Mouse (Mus musculus) lung, postnatal 25 days (tissue): ENCODE data around the gene Ralgds.
A peak's percentile ranks its signal among the peaks of the same experiment; 100 is the strongest.

Experiments used
- DNase-seq: peaks from one replicate; pipeline ENCODE4 v3.0.0; 2022; ENCODE audit warnings: low spot score

The Ralgds gene

GRCm38 (mm10) chr2:28564380-28564779 is 51.5 kb downstream of the Ralgds start:
- DNase-seq, result no peak

GRCm38 (mm10) chr2:28566545-28566944 is 53.6 kb downstream of the Ralgds start:
- DNase-seq, result no peak

- no peak for DNase-seq
These were observed 57.0 kb downstream of the Ralgds start for GRCm38 (mm10) chr2:28569903-28570302.

GRCm38 (mm10) chr2:28575341-28575740 is 62.4 kb downstream of the Ralgds start:
- no peak for DNase-seq

- DNase-seq, result no peak
These were observed 63.9 kb downstream of the Ralgds start for GRCm38 (mm10) chr2:28576815-28577214.

GRCm38 (mm10) chr2:28578003-28578402 is 65.1 kb downstream of the Ralgds start:
- no peak for DNase-seq

- DNase-seq, result peak; percentile 89
These were observed 69.9 kb downstream of the Ralgds start for GRCm38 (mm10) chr2:28582647-28583353.

- DNase-seq, result no peak
These were observed 70.7 kb downstream of the Ralgds start, which contains the start of gene Gtf3c5 for GRCm38 (mm10) chr2:28583651-28584050. TSS of gene Gtf3c5 (minus strand) at chr2:28583751.

GRCm38 (mm10) chr2:28585043-28585571 is 72.2 kb downstream of the Ralgds start:
- peak; percentile 83 for DNase-seq

GRCm38 (mm10) chr2:28585730-28586129 is 72.8 kb downstream of the Ralgds start:
- no peak for DNase-seq

- no peak for DNase-seq
These were observed 75.6 kb downstream of the Ralgds start for GRCm38 (mm10) chr2:28588574-28588973.

- peak; percentile 27 for DNase-seq
These were observed 78.6 kb downstream of the Ralgds start for GRCm38 (mm10) chr2:28591479-28591878.

GRCm38 (mm10) chr2:28592809-28593208 is 79.9 kb downstream of the Ralgds start:
- peak; percentile 65 for DNase-seq

- no peak for DNase-seq
These were observed 83.1 kb downstream of the Ralgds start for GRCm38 (mm10) chr2:28596021-28596420.

GRCm38 (mm10) chr2:28596998-28597397 is 84.1 kb downstream of the Ralgds start:
- no peak for DNase-seq

GRCm38 (mm10) chr2:28597733-28598547 is 85.0 kb downstream of the Ralgds start:
- DNase-seq, result no peak

- DNase-seq, result no peak
These were observed 86.0 kb downstream of the Ralgds start for GRCm38 (mm10) chr2:28598692-28599568.

GRCm38 (mm10) chr2:28599569-28599900 is 86.6 kb downstream of the Ralgds start:
- DNase-seq, result no peak

- DNase-seq, result no peak
These were observed 89.0 kb downstream of the Ralgds start for GRCm38 (mm10) chr2:28601720-28602590.
